Mouse (Mus musculus) kidney, embryonic 14.5 days (tissue): Measurements from ENCODE around the gene Ss18l1. TPM values are rescaled to one million over a fixed set of nuclear protein-coding genes. Genes with fewer than 3 reads are reported as not detected.

Experiments used
- ATAC-seq: fragments of 200-750 bp; cut with Nextera tagmentation; 2 replicates; pipeline ENCODE4 v1.8.0; 2017; ENCODE audit warnings: moderate number of reproducible peaks, mild to moderate bottlenecking, moderate TSS enrichment, moderate library complexity; ENCODE audit not compliant: low FRiP score, low TSS enrichment
- H3K27ac ChIP-seq: fragments of 300-500 bp; sonication (generic); 2 replicates; pipeline ENCODE4 v1.5.1; 2014; ENCODE audit warnings: low read depth, mild to moderate bottlenecking, low read length, moderate library complexity, mixed read lengths
- H3K27me3 ChIP-seq: fragments of 300-500 bp; sonication (generic); 2 replicates; pipeline ENCODE4 v1.6.1; 2014; ENCODE audit warnings: mild to moderate bottlenecking, low read length; ENCODE audit not compliant: control insufficient read depth, insufficient read depth
- H3K36me3 ChIP-seq: fragments of 300-500 bp; sonication (generic); 2 replicates; pipeline ENCODE4 v1.6.1; 2014; ENCODE audit warnings: low read length, mixed read lengths; ENCODE audit not compliant: control insufficient read depth, insufficient read depth
- H3K4me1 ChIP-seq: fragments of 300-500 bp; sonication (generic); 2 replicates; pipeline ENCODE4 v1.6.1; 2014; ENCODE audit warnings: low read length, mixed read lengths; ENCODE audit not compliant: control insufficient read depth, insufficient read depth
- H3K4me2 ChIP-seq: fragments of 300-500 bp; sonication (generic); replicated peaks from 2 replicates; pipeline ENCODE4 v1.6.1; 2014; ENCODE audit warnings: low read depth, mild to moderate bottlenecking, low read length
- H3K4me3 ChIP-seq: fragments of 300-500 bp; sonication (generic); 2 replicates; pipeline ENCODE4 v1.5.1; 2014; ENCODE audit warnings: mild to moderate bottlenecking, low read length
- H3K9ac ChIP-seq: fragments of 300-500 bp; sonication (generic); 2 replicates; pipeline ENCODE4 v1.6.1; 2014; ENCODE audit warnings: low read depth, mild to moderate bottlenecking, low read length, moderate library complexity
- H3K9me3 ChIP-seq: fragments of 300-500 bp; sonication (generic); 2 replicates; pipeline ENCODE4 v1.6.1; 2016; ENCODE audit warnings: low read length; ENCODE audit not compliant: control insufficient read depth
- WGBS: fragments of 180-500 bp; shearing (Covaris S2); extraction: QIAGEN DNeasy Blood & Tissue Kit; methylation state at CpG from one replicate; pipeline ENCODE4 v1.1.7; 2014; 5-methylcytosine and 5-hydroxymethylcytosine counted together
- polyA plus RNA-seq: library from polyadenylated mRNA; unstranded; fragments of >200 nt; fragmentation: Nextera tagmentation; extraction: Ambion mirVana; gene quantifications from 2 replicates; pipeline ENCODE4 v1.2.1, GENCODE M21; 2014

Ss18l1 gene
- polyA plus RNA-seq = 3.5 and 6.9 TPM in 2 replicates

DNA sequence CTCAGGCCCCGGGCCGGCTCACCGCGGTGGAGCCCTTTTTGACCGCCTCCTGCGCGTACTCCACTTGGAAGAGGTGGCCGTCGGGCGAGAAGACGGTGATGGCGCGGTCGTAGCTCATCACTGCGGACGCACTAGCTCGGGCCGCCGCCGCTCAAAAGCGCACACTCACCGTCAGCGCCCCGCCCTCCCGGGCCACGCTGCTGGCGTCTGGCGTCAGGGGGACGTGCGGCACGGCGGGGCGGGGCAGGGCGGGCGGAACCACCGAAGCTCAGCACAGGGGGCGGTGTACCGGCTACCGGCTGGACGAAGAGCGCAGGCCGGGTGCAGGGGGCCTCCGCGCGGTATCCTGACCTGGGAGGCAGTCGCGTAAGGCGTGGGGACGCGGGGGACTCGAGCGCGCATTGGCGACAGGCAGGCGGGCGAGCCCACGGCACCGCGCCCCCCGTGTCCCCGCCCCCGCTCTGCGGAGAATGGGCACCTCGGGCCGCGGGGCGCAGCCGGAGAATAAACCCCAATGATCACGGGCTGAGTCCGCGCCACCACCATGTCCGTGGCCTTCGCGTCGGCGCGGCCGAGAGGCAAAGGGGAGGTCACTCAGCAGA is at the start of gene Ss18l1, which contains the start of gene Psma7:
TSS of gene Ss18l1 (plus strand) at position 254 of the 602 bp plus-strand sequence.
TSS of gene Psma7 (minus strand) at position 178 of the 602 bp plus-strand sequence.
- Histone ChIP-seq H3K36me3 (peaks cover 19% of the 10 kb centered on the region), H3K9me3 (no peaks in the 10 kb centered on the region), H3K4me1 (peaks cover 23% of the 10 kb centered on the region), H3K27ac (peak within 1 kb of the TSS; percentile 85), H3K4me2 (peak within 1 kb of the TSS; percentile 74), H3K9ac (peak within 1 kb of the TSS; percentile 95), H3K4me3 (peak within 1 kb of the TSS; percentile 99), H3K27me3 (no peaks in the 10 kb centered on the region)
- peak; percentile 94 for ATAC-seq
- under 1% methylated on average over 75 of the region's 78 CpGs for WGBS

GRCm38 (mm10) chr2:179993071-179993470 is 49.2 kb upstream of the Ss18l1 start:
- Histone ChIP-seq H3K4me2 (no peak overlapping the region), H3K4me1 (no peaks in the 10 kb centered on the region), H3K9ac (no peak overlapping the region), H3K36me3 (no peaks in the 10 kb centered on the region), H3K27me3 (no peaks in the 10 kb centered on the region), H3K9me3 (no peaks in the 10 kb centered on the region), H3K27ac (no peak overlapping the region), H3K4me3 (no peak overlapping the region)
- 87% methylated on average over 5 of the region's 5 CpGs for WGBS
- no peak for ATAC-seq

- Histone ChIP-seq H3K4me2 (no peak overlapping the region), H3K9me3 (no peaks in the 10 kb centered on the region), H3K4me1 (no peaks in the 10 kb centered on the region), H3K9ac (no peak overlapping the region), H3K36me3 (no peaks in the 10 kb centered on the region), H3K4me3 (no peak overlapping the region), H3K27ac (no peak overlapping the region), H3K27me3 (no peaks in the 10 kb centered on the region)
- 71% methylated on average over 4 of the region's 4 CpGs for WGBS
- no peak for ATAC-seq
These were observed 43.9 kb upstream of the Ss18l1 start for GRCm38 (mm10) chr2:179998431-179998830.

- no peak overlapping the region for H3K4me2 ChIP-seq
- H3K9ac ChIP-seq = no peak overlapping the region
- no peaks in the 10 kb centered on the region for H3K36me3 ChIP-seq
- no peak overlapping the region for H3K27ac ChIP-seq
- no peak overlapping the region for H3K4me3 ChIP-seq
- H3K4me1 ChIP-seq = no peaks in the 10 kb centered on the region
- no peak for ATAC-seq
- WGBS = 88% methylated on average over 9 of the region's 9 CpGs
- H3K27me3 ChIP-seq = no peaks in the 10 kb centered on the region
- no peaks in the 10 kb centered on the region for H3K9me3 ChIP-seq
These were observed 40.7 kb upstream of the Ss18l1 start for GRCm38 (mm10) chr2:180001635-180002034.

GRCm38 (mm10) chr2:180005656-180006351 is 36.5 kb upstream of the Ss18l1 start:
- Histone ChIP-seq H3K9me3 (0 out of 2 replicates have a peak, but pooled peaks cover 2% of the 10 kb centered on the region), H3K4me2 (no peak overlapping the region), H3K27me3 (no peaks in the 10 kb centered on the region), H3K36me3 (no peaks in the 10 kb centered on the region), H3K4me3 (no peak overlapping the region), H3K9ac (no peak overlapping the region), H3K27ac (no peak overlapping the region), H3K4me1 (no peaks in the 10 kb centered on the region)
- no peak for ATAC-seq
- 50% methylated on average over 5 of the region's 5 CpGs for WGBS

DNA sequence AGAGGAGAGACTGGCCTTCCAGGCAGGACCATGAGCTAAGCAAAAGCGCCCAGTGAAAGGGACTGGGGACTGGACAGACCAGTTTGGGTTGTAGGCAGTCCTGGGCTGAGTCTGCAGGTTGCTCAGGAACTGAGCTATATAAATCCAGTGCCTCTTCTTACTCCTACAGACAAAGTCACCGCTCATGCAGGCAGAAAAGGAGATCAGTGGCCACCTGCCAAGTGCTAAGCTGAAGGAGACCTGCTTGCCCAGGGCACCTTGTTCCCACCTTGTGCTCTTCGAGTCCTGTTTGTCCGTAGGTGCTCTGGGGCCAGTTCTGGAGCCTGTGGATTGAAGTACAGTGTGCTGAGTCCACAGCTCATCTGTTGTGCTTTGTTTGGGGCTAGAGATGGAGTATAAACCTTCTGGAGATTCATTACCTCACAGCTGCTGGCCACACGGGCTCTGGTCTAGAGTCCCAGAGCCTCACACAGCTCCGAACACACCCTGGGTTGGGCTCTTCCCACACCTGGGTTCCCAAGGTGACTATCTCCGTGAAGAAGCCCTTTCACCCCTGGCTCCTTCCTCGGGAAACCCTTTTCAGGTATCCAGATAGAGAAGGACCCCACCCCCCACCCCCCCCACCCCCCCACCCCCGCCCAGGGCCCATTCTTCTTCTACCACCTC is 35.8 kb upstream of the Ss18l1 start:
- no peak for ATAC-seq
- WGBS = 56% methylated on average over 9 of the region's 9 CpGs
- no peaks in the 10 kb centered on the region for H3K36me3 ChIP-seq
- no peak overlapping the region for H3K27ac ChIP-seq
- H3K9ac ChIP-seq = no peak overlapping the region
- no peak overlapping the region for H3K4me2 ChIP-seq
- no peak overlapping the region for H3K4me3 ChIP-seq
- H3K27me3 ChIP-seq = no peaks in the 10 kb centered on the region
- H3K9me3 ChIP-seq = 0 out of 2 replicates have a peak, but pooled peaks cover 2% of the 10 kb centered on the region
- H3K4me1 ChIP-seq = no peaks in the 10 kb centered on the region

DNA sequence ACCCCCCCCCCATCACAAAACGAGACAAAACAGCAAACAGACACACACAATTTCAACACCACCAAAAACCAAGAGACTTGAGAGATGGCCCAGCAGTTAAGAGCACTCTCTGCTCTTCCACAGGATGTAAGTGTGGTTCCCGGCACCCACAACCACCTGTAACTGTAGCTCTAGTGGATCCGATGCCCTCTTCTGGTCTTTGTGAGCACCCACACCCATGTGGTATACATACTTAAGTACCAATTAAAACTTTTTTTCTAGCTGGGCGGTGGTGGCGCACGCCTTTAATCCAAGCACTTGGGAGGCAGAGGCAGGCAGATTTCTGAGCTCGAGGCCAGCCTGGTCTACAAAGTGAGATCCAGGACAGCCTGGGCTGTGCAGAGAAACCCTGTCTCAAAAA is 31.6 kb upstream of the Ss18l1 start:
- WGBS = 93% methylated on average over 7 of the region's 7 CpGs
- no peak overlapping the region for H3K4me2 ChIP-seq
- H3K36me3 ChIP-seq = no peaks in the 10 kb centered on the region
- no peak overlapping the region for H3K9ac ChIP-seq
- H3K9me3 ChIP-seq = 0 out of 2 replicates have a peak, but pooled peaks cover 2% of the 10 kb centered on the region
- no peaks in the 10 kb centered on the region for H3K27me3 ChIP-seq
- no peak for ATAC-seq
- H3K27ac ChIP-seq = no peak overlapping the region
- no peaks in the 10 kb centered on the region for H3K4me1 ChIP-seq
- H3K4me3 ChIP-seq = no peak overlapping the region

DNA sequence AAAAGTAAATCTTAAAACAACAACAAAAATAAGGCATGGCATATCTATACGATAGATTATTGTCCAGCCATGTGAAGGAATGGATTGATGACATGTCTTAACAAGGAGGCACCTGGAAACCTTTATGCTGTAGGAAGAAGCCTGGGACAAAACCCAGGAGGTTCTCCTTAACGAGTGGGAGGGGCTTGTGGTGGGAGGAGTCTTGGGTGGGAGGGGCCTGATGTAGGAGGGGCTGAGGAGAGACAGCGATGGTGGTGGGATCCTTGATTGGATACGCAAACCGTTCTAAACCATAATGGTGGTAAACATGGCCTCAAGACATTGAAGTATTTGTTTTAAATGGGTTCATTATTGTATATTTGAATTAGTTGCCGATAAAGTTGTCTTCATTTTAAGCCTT is 30.9 kb upstream of the Ss18l1 start:
- WGBS = 91% methylated on average over 6 of the region's 6 CpGs

DNA sequence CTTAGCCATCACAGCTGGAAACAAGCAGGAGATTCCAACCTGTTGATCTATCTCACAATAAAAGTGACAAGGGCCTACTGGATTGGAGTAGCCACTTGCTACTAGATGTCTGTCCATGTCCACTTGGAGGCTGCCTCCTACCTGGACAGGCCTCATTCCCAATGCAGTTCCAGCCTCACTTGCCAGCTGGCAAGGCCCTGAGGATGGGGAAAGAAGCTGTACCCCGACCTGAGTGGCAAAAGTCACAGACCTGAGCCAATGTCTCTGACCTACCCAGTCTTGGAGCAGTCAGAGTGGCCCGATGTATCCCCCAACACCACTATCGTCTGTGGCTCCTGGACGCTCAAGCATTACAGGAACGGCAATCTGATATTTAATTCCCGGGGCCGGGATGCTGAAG is 28.6 kb upstream of the Ss18l1 start:
- no peak for ATAC-seq
- Histone ChIP-seq H3K27me3 (no peaks in the 10 kb centered on the region), H3K27ac (no peak overlapping the region), H3K36me3 (no peaks in the 10 kb centered on the region), H3K9me3 (0 out of 2 replicates have a peak, but pooled peaks cover 2% of the 10 kb centered on the region), H3K4me3 (no peak overlapping the region), H3K4me2 (no peak overlapping the region), H3K4me1 (peaks cover 8% of the 10 kb centered on the region), H3K9ac (no peak overlapping the region)
- 52% methylated on average over 7 of the region's 7 CpGs for WGBS

More for the DNA sequence above, 30.9 kb upstream of the Ss18l1 start:
- Histone ChIP-seq H3K4me2 (no peak overlapping the region), H3K9me3 (0 out of 2 replicates have a peak, but pooled peaks cover 2% of the 10 kb centered on the region), H3K27ac (no peak overlapping the region), H3K36me3 (no peaks in the 10 kb centered on the region), H3K27me3 (no peaks in the 10 kb centered on the region), H3K4me3 (no peak overlapping the region), H3K4me1 (no peaks in the 10 kb centered on the region), H3K9ac (no peak overlapping the region)
- no peak for ATAC-seq
